Mouse (Mus musculus): ENCODE measurements around the gene Ptprn2.

The Ptprn2 gene

DNA sequence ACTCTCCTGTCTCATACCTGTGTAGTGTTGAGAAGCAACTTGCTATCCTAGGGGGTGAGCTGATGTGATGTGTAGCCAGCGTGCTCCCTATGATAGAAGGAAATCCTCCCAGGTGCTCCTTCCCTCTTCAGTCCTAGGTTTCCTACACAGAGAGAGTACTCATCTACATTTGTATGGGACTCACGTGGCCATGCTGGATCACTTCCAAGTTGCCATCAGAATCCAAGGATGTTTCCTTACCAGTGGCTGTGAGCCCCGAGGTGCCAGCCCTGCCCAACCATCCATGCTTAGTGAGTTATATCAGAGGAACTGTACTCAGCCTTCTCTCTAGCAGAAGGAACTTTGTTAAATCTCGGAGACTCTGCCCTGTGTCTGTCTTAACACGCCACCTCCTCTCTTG lies 729.4 kb downstream of the Ptprn2 start:
- no peak for DNase-seq (ENCODE audit: low spot score)

DNA sequence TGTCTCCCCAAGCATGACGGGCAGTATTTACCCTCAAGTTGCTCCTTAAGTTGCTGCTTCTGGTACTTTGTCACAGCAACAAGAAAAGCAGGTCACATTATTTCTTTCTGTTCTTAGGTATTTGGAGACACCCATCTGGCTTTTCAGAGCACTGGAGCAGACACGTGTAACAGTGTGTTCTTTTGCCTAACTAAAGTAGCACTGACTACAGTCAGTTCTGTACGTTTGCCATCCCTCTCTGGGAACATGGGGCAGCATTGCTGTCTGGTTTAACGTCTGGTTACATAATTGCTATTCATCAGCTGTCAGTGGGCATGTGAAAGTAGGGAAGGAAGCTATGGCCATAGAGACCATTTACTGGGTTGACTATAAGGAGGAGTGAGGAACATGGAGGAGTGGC lies 736.4 kb downstream of the Ptprn2 start:
- no peak for DNase-seq (ENCODE audit: low spot score)

DNA sequence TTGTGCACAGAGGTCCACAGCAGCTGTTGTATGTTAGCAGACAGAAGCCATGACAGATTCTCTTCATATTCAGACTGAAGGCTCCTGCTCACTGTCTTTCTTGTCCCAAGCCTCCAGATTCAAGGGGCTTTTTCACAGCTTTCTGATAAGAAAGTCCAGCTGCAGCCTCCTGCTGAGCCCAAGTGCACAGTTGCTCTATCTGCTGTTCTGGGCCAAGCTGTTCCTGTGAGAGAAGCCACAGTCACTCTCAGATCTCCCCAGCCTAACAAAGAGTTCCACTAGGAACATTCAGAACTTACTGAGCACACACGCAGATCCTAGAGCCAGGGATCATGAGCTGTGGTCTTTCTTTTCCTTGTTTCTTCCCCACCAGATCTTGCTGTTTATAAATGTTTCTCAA lies 738.5 kb downstream of the Ptprn2 start:
- no peak for DNase-seq (ENCODE audit: low spot score)

DNA sequence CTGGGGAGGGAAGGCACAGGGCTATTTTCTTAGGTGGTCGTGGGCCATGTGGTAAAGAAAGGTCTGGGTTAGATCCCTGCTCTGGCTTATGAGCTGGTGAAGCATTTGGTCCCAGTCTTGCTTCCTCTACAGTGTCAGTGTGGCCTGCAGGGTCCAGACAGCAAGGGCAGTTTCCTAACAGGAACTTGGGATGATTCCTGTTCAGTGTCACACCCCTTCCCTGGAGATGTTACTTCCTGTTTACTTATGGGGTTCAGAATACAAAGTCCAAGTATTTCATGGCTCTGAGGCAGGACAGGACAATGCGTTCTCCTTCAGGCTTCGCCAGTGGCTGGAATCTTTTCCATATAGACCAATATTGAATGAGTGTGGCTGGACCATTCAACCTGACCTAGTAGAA lies 741.7 kb downstream of the Ptprn2 start:
- peak; percentile 17 for DNase-seq (ENCODE audit: low spot score)

DNA sequence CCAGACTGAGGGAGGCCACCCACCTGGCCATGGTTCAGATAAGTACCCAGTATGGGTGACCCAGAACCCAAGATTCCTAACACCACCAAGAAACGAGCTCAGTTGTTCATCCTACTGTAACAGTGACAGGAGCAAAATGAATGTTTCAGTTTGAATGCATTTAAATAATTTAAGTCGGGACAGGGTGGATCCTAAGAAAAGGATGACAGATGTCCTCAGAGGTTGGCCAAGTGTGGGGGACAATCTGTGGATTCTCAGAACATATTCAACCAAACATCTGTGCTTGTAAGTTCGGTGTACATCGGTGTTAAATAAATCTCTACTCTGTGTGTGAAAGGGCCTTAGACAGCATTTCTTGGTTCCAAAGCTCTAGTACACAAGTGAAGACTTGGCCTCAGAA lies 743.9 kb downstream of the Ptprn2 start:
- DNase-seq (ENCODE audit: low spot score): no peak

DNA sequence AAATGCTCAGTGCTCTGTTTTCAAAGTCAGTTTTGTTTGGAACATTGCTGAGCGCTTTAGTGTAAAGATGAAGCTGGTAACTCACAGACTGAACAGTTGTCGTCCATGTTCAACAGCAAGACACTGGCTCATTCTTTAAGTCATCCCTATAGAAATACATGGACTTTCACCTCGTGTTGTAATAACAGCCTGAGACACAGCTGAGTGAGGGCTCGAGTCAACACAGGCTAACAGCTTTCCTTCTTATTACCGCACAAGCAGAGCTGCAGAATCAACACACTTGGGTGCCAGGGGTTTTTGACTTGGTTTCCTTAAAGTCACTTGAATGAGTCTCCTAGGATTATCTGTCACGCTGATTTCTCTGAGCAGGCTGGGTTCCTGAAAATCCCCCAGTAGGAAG lies 744.8 kb downstream of the Ptprn2 start:
- DNase-seq (ENCODE audit: low spot score): no peak

DNA sequence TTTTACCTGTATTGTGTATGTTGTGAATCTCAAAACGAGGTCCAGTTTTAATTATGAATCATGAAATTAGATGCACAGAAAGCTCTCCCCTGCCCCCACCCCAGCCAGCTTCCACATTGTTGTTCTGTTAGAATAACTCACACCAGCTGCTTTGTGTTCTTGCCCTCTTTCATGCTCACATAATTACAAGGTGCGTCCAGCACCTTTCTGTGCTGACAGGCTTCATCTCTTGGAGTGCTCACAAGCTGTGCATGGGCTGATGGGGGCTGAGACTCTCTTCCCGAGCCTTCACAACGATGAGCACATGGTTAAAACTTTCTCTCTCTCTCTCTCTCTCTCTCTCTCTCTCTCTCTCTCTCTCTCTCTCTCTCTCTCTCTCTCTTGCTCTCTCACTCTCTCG lies 746.3 kb downstream of the Ptprn2 start:
- DNase-seq (ENCODE audit: low spot score): no peak

DNA sequence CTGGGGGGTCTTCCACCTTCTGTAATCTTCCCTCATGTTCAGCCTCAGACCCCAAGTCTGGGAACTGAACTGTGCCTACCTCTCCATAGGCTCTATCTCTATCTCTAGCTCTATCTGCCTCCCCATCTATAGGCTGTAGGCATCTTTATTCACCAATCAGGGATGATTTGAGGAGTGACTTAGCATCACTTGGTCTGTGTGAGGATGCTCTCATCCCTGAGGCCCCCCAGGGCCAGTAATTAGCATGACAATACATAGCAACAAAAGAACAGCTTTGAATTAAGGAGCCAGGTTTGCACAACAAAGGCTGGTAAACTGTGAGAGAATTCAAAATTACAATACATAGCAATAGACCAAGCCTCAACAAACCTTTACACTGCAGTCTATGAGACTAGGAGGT lies 749.6 kb downstream of the Ptprn2 start:
- no peak for DNase-seq (ENCODE audit: low spot score)

DNA sequence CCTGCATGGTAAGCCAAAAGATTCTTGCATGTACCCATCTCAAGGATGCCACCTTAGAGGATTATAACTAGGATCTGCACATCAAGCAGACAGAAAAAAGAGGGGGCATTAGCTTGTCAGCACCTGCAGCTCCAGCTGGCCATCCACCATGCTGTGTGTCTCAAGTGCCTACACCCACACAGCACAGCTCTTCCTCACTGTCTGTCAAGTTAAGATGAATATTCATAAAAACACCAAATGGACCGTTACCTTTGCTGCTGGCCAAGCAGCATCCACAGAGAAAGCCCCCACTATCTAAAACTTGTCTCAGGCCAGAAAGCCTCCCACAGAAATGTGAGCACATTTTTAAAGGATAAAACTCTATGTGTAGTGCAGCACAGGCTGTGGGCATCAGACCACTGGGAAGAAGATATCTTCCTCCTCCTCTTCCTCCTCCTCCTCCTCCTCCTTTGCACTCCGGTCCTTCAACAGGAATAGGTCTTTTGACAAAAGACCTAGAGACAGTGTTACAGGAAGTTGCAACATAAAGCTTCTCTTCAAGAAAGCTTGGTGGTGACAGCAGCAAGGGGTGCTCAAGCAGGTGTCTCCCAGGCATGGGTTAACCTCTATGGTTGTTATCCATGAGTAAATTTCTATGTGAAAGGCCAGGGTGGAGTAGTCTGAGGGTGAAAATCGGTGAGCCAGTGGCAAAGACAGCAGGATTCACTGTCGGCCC lies 750.7 kb downstream of the Ptprn2 start:
- DNase-seq (ENCODE audit: low spot score): no peak

DNA sequence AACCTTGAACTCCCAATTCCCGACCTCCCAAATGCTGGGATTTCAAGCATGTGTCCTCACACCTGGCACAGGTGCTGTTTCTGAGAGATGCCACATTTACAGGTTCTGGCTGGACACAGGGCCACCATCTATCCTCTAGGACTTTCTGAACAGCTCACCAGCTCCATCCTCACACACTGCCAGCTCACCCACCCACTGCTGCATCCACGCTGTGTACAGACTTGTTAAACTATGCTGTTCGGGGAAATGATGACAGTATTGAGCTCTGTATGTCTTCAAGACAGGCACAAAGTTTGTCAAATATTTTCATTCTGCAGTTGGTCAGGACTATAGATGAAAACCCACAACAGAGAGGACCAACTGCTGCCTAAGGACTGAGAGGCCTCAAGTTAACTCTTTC lies 751.5 kb downstream of the Ptprn2 start:
- DNase-seq (ENCODE audit: low spot score): no peak

DNA sequence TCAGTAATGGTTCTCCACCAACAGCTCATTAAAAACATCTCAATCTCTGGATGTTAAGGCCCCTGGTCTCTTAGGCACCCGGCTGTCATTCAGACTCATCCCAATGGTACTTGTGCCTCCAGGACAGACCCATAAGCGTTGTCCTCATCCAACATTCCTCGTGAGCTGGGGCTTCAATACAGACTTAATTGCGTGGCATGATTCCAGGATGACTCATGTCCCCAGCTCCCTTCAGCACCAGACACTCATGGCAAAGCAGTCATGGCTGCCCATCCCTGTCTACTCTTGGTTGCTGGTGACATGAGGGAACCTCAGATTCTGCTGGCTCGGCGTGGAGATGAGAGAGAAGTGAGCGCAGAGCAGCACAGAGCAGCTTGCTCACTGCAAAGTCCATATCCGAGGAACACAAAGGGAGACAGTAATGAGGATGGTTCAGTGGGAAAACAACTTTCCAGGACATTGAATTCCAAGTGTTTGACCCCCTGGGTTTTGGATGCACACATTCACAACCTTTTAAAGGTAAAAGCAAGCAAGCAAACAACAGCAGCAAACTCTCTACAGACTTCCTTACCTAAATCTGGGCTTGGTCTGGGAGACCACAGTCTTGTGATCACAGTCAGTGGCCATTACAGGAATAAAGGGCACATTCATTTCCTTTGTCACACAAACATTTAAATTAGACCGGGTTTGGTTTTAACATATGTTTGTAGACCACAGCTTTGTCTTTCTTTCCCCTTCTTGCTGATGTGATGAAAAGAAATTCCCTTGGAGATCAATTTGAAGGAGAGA lies 754.6 kb downstream of the Ptprn2 start:
- no peak for DNase-seq (ENCODE audit: low spot score)

DNA sequence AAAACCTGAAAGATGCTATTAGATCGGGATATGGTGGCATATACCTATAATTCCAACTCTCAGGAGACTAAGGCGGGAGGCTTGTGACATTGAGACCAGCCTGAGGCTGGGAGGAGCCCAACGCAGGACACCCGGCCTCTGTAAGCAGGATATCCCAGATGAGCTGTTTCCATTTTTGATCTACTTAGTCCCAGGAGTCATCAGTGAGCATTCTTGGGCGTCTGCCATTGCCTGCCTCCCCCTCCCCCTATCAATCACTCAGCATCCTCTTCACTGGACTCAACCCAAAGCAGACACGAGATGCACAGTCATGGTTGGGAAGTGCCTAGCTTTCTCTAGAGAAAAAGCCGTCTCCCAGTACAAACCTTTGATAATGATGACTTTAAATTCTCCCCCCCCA lies 756.7 kb downstream of the Ptprn2 start:
- DNase-seq (ENCODE audit: low spot score): no peak

DNA sequence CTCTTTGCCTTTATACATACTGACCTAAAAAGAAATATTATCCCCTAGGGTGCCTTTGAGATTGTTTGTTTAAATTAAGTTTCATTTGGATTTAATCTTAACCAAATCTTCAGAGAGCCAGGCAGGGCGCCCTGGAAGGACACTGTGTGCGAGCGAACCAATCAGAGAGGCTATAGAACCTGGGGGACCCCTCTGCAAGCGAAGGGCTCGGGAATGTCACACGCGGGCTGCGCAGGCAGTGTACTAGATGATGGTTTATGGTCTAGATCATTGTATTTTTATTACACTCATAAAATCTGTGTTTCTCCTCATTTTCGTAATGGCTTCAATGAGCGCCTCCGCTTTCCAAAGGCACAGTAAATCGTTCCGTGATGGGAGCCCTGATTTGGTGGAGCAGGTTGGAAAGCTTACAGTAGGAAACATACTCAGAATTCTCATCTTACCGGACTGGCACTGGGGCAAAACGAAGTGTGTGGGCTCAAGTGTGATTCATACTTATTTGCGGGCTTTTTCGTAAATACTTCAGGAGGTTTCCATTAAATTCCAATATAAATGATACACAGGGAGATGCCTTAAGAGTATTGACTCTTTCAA lies 760.5 kb downstream of the Ptprn2 start:
- DNase-seq (ENCODE audit: low spot score): no peak

DNA sequence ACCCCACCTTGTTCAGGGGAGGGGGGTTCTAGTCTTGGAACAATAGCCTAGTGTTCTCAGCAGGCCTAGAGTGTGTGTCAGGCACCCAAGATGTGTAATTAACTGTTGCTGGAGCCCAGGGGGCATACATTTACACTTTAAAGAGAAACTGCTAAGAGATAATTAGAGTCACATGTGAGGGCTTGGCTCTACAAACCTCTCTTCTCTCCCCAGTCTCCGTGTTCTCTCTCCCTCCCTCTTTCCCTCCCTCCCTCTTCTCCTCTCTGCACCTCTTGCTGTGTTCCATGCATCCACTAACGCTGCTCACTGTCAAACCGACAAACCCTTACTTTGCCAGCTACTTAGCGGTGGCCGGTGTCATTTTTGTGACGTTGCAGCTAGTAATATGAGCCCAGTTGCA lies 764.9 kb downstream of the Ptprn2 start:
- DNase-seq (ENCODE audit: low spot score): no peak

DNA sequence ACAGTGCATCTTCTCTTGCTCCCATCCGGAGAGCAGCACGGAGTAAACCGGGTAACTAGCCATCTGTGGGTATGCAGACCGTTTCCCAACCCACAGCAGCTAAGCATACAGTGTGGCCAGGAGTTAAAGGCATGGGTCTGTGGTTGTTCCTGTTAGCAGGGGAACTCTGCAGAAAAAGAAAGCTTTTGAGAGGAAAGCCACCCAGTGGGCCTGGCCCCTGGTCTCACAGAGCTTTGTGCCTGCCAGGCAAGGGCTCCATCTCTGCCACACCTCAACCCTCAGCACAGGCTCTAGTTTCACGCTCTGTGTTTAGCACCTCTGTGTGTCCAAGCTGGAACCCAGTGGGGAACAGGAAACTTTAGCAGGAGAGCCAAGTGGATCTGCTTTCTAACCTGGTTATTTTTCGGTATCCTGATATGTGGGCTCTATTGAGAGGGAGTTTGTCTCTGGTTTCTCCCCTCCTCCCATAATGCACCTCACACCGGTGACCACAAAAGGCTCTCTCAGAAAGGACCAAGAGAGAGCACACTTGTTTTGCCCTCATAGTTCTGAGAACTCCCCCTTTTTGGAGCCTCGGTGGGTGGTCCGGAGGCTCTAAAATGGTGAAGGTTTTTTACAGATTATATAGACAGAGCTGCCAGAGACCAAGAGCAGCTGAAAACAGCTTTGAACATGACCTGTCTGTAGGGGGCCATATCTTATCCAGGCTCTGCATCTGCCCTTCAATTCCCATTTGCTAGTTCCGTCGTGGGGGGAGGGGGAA lies 766.3 kb downstream of the Ptprn2 start:
- peak; percentile 16 for DNase-seq (ENCODE audit: low spot score)

DNA sequence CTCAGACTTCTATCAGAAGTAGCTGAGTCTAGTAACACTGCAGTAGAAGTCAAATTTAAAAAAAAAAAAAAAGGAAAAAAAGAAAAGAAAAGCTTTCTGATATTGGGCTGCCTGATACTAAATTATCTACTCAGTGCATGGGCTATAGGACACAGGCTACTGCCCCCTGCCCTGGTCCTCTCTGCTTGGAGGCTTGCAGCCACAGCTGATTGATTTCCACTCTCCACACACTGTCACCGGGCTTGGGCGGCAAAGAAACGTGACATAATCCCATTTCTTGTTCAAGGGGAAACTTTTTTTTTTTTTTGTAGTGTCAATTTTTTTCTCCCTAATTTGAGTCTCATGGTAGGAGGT lies 766.9 kb downstream of the Ptprn2 start:
- DNase-seq (ENCODE audit: low spot score): no peak

DNA sequence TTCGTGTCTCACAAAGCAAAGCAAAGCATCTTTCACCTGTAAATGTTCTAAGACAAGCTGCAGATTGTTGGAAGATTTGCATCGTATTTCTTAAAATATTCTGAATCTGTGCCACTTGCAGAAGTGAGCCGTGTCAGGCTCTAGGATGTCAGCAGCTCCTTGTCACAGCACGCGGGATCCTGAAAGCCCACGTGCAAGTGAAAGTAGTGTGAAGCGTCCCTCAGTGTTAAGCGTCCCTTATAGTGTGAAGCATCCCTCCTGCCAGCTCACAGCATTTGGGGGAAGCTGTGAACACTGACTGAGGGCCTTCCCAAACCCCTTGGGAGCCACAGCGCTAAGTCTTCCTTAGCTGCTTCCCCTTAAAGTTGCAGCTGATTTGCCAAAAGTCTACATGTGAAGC lies 768.8 kb downstream of the Ptprn2 start:
- no peak for DNase-seq (ENCODE audit: low spot score)

DNA sequence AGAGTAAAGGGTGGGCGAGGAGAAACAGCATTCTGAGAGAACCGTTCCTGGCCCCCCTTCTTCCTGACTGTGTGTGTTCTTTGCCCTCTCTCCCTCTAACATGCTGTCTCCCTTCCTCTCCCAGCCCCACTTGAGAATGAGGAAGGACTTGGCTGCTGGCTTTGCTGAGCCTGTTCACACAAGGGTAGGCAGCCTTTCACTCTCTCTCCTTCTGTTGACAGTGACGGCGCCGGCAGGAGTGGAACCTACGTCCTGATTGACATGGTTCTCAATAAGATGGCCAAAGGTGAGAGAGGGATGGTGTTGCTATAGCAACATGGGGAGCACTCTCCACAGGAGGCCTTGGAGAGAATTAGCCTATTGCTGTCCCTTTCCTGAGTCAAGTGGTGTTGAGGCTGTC lies 769.8 kb downstream of the Ptprn2 start:
- DNase-seq (ENCODE audit: low spot score): no peak

DNA sequence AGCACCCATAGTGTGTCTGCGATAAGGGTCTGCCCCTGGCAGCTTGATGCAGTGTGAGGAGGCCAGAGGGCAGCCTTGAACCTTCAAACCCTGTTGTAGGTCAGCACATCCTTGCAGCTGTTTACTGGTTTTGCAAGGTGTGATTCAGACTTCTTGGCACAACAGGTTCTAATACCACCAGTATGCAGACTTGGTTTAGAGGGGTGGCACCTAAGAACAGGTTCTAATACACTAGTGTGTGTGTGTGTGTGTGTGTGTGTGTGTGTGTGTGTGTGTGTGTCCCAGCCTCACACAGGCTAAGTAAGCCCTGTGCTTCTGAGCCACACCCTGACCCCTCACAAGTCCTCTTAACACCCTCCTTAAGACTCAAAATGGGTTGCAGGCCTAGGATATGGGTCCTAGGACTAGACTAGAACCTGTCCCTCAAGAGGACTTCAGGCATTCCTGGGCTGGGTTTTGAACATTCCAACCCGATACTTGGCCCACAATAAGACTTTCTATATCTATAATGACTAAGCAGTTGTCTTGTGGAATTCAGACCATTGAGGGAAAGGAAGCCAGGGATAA lies 770.3 kb downstream of the Ptprn2 start:
- DNase-seq (ENCODE audit: low spot score): no peak

DNA sequence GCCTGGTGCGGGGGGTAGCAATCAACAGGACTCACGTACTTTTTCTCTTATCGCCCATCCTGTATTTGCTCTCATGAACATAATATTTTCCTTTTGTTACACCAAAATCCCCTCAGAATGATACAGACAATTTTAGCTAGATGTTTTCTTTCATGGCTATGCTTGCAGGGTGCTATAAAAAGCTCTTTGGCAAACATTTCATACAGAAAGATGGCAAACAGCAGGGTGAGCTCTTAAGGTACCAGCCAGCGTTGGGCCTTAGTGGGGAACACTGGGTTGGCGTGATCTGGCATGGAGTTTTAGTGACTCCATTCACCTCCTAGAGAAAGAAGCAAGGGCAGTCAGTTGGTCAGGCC lies 771.3 kb downstream of the Ptprn2 start:
- no peak for DNase-seq (ENCODE audit: low spot score)

DNA sequence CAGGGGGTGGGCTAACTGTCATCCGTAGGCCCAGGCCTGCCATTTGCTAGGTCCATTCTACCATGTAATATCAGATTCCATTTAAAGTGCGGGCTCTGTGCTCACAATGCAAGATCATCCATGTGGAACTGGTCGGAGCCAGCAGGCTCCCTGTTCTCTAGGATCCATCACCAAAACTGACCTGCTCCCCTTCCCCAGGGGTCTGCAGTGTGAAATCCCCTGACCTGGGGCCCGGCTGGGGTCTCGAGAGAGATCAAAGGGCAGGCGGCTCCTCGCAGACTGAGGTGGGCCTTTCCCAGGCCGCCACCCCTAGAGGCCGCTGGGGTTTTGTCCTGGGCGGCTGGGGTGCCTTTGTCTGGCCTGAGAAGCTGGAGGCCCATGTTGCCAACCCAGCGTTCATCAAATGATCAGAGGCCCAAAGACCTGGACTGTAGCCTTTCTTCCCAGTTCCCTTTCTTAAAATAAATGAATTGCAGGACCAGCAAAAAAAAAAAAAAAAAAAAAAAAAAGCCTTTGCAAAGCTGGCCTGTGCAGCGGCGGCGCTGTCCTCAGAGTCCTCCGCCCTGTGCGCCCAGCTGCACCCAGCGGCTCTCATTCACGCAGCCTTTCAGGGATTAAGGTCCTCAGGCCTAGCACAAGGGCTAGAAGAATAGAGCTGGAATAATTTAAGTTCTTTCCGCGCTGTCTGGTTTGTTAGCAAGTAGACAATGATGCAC lies 771.8 kb downstream of the Ptprn2 start:
- DNase-seq (ENCODE audit: low spot score): no peak
